Mouse (Mus musculus): ENCODE data around the gene Sbno2. TPM values are rescaled to one million over a fixed set of nuclear protein-coding genes. Genes with fewer than 3 reads are reported as not detected.

Gene Sbno2
- total and polyA plus RNA-seq, 2 experiments from 2014 or later: 7.6 to 24.3 TPM

- 94% methylated on average over 4 of the region's 4 CpGs for WGBS
- H3K9ac ChIP-seq (replicated peaks; ENCODE audit: low read length, poor library complexity, severe bottlenecking): no peak overlapping the region
- no peaks in the 10 kb centered on the region for H3K4me1 ChIP-seq (ENCODE audit: insufficient read depth, low read length)
- no peaks in the 10 kb centered on the region for H3K27me3 ChIP-seq (ENCODE audit: insufficient read depth, low read length)
- no peak for TF ChIP-seq CTCF (IDR thresholded peaks at IDR 0.05)
- H3K4me2 ChIP-seq (ENCODE audit: low read depth, low read length, poor library complexity, severe bottlenecking): no peak overlapping the region
- no peak overlapping the region for H3K27ac ChIP-seq (ENCODE audit: low read depth, low read length)
- H3K36me3 ChIP-seq (ENCODE audit: insufficient read depth, low read length): peaks cover 33% of the 10 kb centered on the region
- DNase-seq (ENCODE audit: low spot score) (no peak), ATAC-seq (ENCODE audit: low FRiP score) (no peak)
- no peaks in the 10 kb centered on the region for H3K9me3 ChIP-seq (ENCODE audit: low read length)
- no peak overlapping the region for H3K4me3 ChIP-seq (ENCODE audit: low read depth, low read length)
These were observed 29.0 kb downstream of the Sbno2 start for GRCm38 (mm10) chr10:80076386-80076785.

GRCm38 (mm10) chr10:80075924-80076323, 29.4 kb downstream of the Sbno2 start:
- ATAC-seq (ENCODE audit: low FRiP score): no peak

GRCm38 (mm10) chr10:80074813-80075601, 30.4 kb downstream of the Sbno2 start:
- DNase-seq (ENCODE audit: low spot score) (peak; percentile 28), ATAC-seq (ENCODE audit: low FRiP score) (no peak)
- TF ChIP-seq CTCF (IDR thresholded peaks at IDR 0.05): peak; percentile 29
- WGBS: 23% methylated on average over 28 of the region's 28 CpGs
- H3K9me3 ChIP-seq (ENCODE audit: low read length): no peaks in the 10 kb centered on the region
- H3K4me2 ChIP-seq (ENCODE audit: low read depth, low read length, poor library complexity, severe bottlenecking): no peak overlapping the region
- H3K4me1 ChIP-seq (ENCODE audit: insufficient read depth, low read length): no peaks in the 10 kb centered on the region
- H3K36me3 ChIP-seq (ENCODE audit: insufficient read depth, low read length): peaks cover 20% of the 10 kb centered on the region
- H3K27me3 ChIP-seq (ENCODE audit: insufficient read depth, low read length): no peaks in the 10 kb centered on the region
- H3K4me3 ChIP-seq (ENCODE audit: low read depth, low read length): no peak overlapping the region
- no peak overlapping the region for H3K9ac ChIP-seq (replicated peaks; ENCODE audit: low read length, poor library complexity, severe bottlenecking)
- no peak overlapping the region for H3K27ac ChIP-seq (ENCODE audit: low read depth, low read length)

More at GRCm38 (mm10) chr10:80075924-80076323, 29.4 kb downstream of the Sbno2 start:
- Histone ChIP-seq H3K4me3 (ENCODE audit: low read depth, low read length) (no peak overlapping the region), H3K9me3 (ENCODE audit: low read length) (no peaks in the 10 kb centered on the region), H3K4me1 (ENCODE audit: insufficient read depth, low read length) (no peaks in the 10 kb centered on the region), H3K27ac (ENCODE audit: low read depth, low read length) (no peak overlapping the region), H3K4me2 (ENCODE audit: low read depth, low read length, poor library complexity, severe bottlenecking) (no peak overlapping the region), H3K36me3 (ENCODE audit: insufficient read depth, low read length) (peaks cover 28% of the 10 kb centered on the region), H3K9ac (replicated peaks; ENCODE audit: low read length, poor library complexity, severe bottlenecking) (no peak overlapping the region), H3K27me3 (ENCODE audit: insufficient read depth, low read length) (no peaks in the 10 kb centered on the region)
- DNase-seq (ENCODE audit: low spot score): no peak
- TF ChIP-seq CTCF (IDR thresholded peaks at IDR 0.05): no peak
- 63% methylated on average over 1 of the region's 1 CpGs for WGBS

GRCm38 (mm10) chr10:80072623-80073489, 32.5 kb downstream of the Sbno2 start:
- no peak overlapping the region for H3K4me3 ChIP-seq (ENCODE audit: low read depth, low read length)

DNA sequence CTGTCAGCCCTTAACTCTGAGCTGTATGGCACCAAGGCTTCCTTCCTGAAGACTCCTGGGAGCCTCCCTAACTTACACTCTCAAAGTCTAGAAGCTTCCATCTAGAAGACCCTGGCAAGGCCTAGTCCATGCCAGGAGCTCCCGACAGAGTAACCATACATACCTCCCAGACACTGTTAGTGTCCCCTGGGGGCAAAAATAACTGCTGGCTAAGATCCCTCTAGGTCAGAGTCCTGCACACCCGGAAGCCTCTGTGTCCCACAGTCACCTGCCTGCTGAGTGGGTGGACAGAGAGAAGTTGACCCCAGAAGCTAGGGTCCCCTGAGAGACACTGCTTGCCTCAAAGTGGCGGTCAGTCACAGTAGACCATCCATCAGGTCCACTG, 33.9 kb downstream of the Sbno2 start:
- Histone ChIP-seq H3K27ac (ENCODE audit: low read depth, low read length) (no peak overlapping the region), H3K4me3 (ENCODE audit: low read depth, low read length) (no peak overlapping the region), H3K36me3 (ENCODE audit: insufficient read depth, low read length) (peaks cover 15% of the 10 kb centered on the region), H3K27me3 (ENCODE audit: insufficient read depth, low read length) (no peaks in the 10 kb centered on the region), H3K9me3 (ENCODE audit: low read length) (no peaks in the 10 kb centered on the region), H3K9ac (replicated peaks; ENCODE audit: low read length, poor library complexity, severe bottlenecking) (no peak overlapping the region), H3K4me1 (ENCODE audit: insufficient read depth, low read length) (no peaks in the 10 kb centered on the region), H3K4me2 (ENCODE audit: low read depth, low read length, poor library complexity, severe bottlenecking) (no peak overlapping the region)
- ATAC-seq (ENCODE audit: low FRiP score) (no peak), DNase-seq (ENCODE audit: low spot score) (no peak)
- TF ChIP-seq CTCF (IDR thresholded peaks at IDR 0.05): no peak
- 83% methylated on average over 3 of the region's 3 CpGs for WGBS

More at GRCm38 (mm10) chr10:80072623-80073489, 32.5 kb downstream of the Sbno2 start:
- Histone ChIP-seq H3K9me3 (ENCODE audit: low read length) (no peaks in the 10 kb centered on the region), H3K9ac (replicated peaks; ENCODE audit: low read length, poor library complexity, severe bottlenecking) (no peak overlapping the region), H3K27ac (ENCODE audit: low read depth, low read length) (no peak overlapping the region), H3K36me3 (ENCODE audit: insufficient read depth, low read length) (peaks cover 15% of the 10 kb centered on the region), H3K4me2 (ENCODE audit: low read depth, low read length, poor library complexity, severe bottlenecking) (no peak overlapping the region), H3K27me3 (ENCODE audit: insufficient read depth, low read length) (no peaks in the 10 kb centered on the region), H3K4me1 (ENCODE audit: insufficient read depth, low read length) (no peaks in the 10 kb centered on the region)
- ATAC-seq (ENCODE audit: low FRiP score) (no peak), DNase-seq (ENCODE audit: low spot score) (no peak)
- 84% methylated on average over 20 of the region's 20 CpGs for WGBS
- no peak for TF ChIP-seq CTCF (IDR thresholded peaks at IDR 0.05)

All from midbrain, postnatal 0 days (tissue).